Mouse (Mus musculus) embryonic facial prominence, embryonic 12.5 days (tissue): Measurements from ENCODE around the gene Uspl1. TPM values are rescaled to one million over a fixed set of nuclear protein-coding genes. Genes with fewer than 3 reads are reported as not detected.
A peak's percentile ranks its signal among the peaks of the same experiment; 100 is the strongest.

Source experiments
- ATAC-seq: fragments of 200-750 bp; cut with Nextera tagmentation; 2 replicates; pipeline ENCODE4 v1.8.0; 2017; ENCODE audit not compliant: insufficient number of reproducible peaks, insufficient read depth, low FRiP score, low TSS enrichment
- H3K27ac ChIP-seq: fragments of 300-500 bp; sonication (generic); 2 replicates; pipeline ENCODE4 v1.5.1; 2016; ENCODE audit warnings: mild to moderate bottlenecking
- H3K27me3 ChIP-seq: fragments of 300-500 bp; sonication (generic); 2 replicates; pipeline ENCODE4 v1.6.1; 2016; ENCODE audit warnings: mild to moderate bottlenecking, moderate library complexity
- H3K36me3 ChIP-seq: fragments of 300-500 bp; sonication (generic); 2 replicates; pipeline ENCODE4 v1.6.1; 2016; ENCODE audit warnings: mild to moderate bottlenecking
- H3K4me1 ChIP-seq: fragments of 300-500 bp; sonication (generic); 2 replicates; pipeline ENCODE4 v1.6.1; 2016
- H3K4me2 ChIP-seq: fragments of 300-500 bp; sonication (generic); replicated peaks from 2 replicates; pipeline ENCODE4 v1.6.1; 2016; ENCODE audit warnings: mild to moderate bottlenecking, moderate library complexity
- H3K4me3 ChIP-seq: fragments of 300-500 bp; sonication (generic); 2 replicates; pipeline ENCODE4 v1.5.1; 2016; ENCODE audit warnings: mild to moderate bottlenecking
- H3K9ac ChIP-seq: fragments of 300-500 bp; sonication (generic); 2 replicates; pipeline ENCODE4 v1.6.1; 2016; ENCODE audit warnings: mild to moderate bottlenecking, moderate library complexity
- H3K9me3 ChIP-seq: fragments of 300-500 bp; sonication (generic); 2 replicates; pipeline ENCODE4 v1.6.1; 2016; ENCODE audit warnings: mild to moderate bottlenecking, moderate library complexity
- WGBS: fragments of 180-500 bp; shearing (Covaris S2); methylation state at CpG from one replicate; pipeline ENCODE4 v1.1.7; 2016; 5-methylcytosine and 5-hydroxymethylcytosine counted together
- polyA plus RNA-seq: library from polyadenylated mRNA; unstranded; fragments of >200 nt; fragmentation: Nextera tagmentation; extraction: Ambion mirVana; gene quantifications from 2 replicates; pipeline ENCODE4 v1.2.1, GENCODE M21; 2016

Uspl1 gene
- polyA plus RNA-seq, 1 experiment from 2014 or later: 63.9 TPM

- WGBS: 83% methylated on average over 8 of the region's 8 CpGs
- Histone ChIP-seq H3K4me3 (no peak overlapping the region), H3K27me3 (no peaks in the 10 kb centered on the region), H3K4me1 (peaks cover 12% of the 10 kb centered on the region; the same call in 1 of the 2 replicates), H3K9ac (no peak overlapping the region), H3K36me3 (no peaks in the 10 kb centered on the region), H3K4me2 (no peak overlapping the region), H3K27ac (no peak overlapping the region), H3K9me3 (peaks cover 3% of the 10 kb centered on the region; the same call in 1 of the 2 replicates)
- no peak for ATAC-seq
These were observed 36.7 kb upstream of the Uspl1 start for GRCm38 (mm10) chr5:149147386-149148000.

DNA sequence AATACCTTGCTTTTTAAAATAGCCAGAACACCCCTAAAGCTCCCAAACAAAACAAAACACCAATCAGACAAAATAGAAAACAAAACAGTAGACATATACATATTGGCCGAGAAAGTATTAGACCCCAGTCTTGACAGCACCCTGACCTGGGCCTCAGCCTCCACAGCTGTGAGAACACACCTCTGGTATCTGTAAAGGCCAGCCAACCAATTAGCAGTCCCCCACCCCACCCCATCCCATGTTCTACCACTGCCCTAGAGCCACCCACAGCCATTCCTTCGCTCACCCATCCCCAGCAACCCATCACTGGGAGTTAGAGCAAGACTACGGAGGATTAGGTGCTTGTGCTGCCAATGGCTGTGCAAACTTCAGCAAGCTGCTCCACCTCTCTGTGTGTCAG lies 33.3 kb upstream of the Uspl1 start:
- Histone ChIP-seq H3K9me3 (peaks cover 3% of the 10 kb centered on the region; the same call in 1 of the 2 replicates), H3K4me2 (no peak overlapping the region), H3K4me3 (no peak overlapping the region), H3K4me1 (peaks cover 9% of the 10 kb centered on the region; the same call in 1 of the 2 replicates), H3K27ac (no peak overlapping the region), H3K27me3 (no peaks in the 10 kb centered on the region), H3K36me3 (no peaks in the 10 kb centered on the region), H3K9ac (no peak overlapping the region)
- no peak for ATAC-seq
- 94% methylated on average over 3 of the region's 3 CpGs for WGBS

GRCm38 (mm10) chr5:149152063-149152773 lies 31.9 kb upstream of the Uspl1 start:
- Histone ChIP-seq H3K4me2 (no peak overlapping the region; the same call in 1 of the 2 replicates), H3K27ac (peak overlapping the region; percentile 57), H3K4me3 (no peak overlapping the region), H3K27me3 (no peaks in the 10 kb centered on the region), H3K36me3 (no peaks in the 10 kb centered on the region), H3K4me1 (peaks cover 9% of the 10 kb centered on the region; the same call in 1 of the 2 replicates), H3K9me3 (peaks cover 3% of the 10 kb centered on the region; the same call in 1 of the 2 replicates), H3K9ac (no peak overlapping the region)
- ATAC-seq: peak; percentile 43; the same call in 1 of the 2 replicates
- 42% methylated on average over 13 of the region's 13 CpGs for WGBS

DNA sequence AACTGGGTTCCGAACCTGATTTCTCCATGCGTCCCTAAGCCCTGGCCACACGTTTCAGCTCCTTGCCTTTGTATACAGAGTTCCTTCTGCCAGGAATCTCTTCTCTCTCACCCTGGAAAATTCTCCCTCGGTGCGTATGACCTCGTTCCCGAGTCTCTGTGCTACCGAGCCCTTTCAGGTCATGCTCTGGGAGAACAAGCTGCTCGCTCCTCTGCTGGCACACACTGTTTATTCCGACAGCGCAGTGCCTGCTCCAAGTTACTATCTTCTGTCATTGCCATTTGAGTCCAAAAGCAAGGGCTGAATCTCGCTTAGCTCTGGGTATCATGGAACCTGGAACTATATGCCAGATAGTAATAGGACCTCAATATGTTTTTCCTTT lies 31.4 kb upstream of the Uspl1 start:
- Histone ChIP-seq H3K27me3 (no peaks in the 10 kb centered on the region), H3K4me3 (no peak overlapping the region), H3K4me1 (peaks cover 9% of the 10 kb centered on the region; the same call in 1 of the 2 replicates), H3K4me2 (no peak overlapping the region; the same call in 1 of the 2 replicates), H3K9me3 (peaks cover 3% of the 10 kb centered on the region; the same call in 1 of the 2 replicates), H3K36me3 (no peaks in the 10 kb centered on the region), H3K9ac (no peak overlapping the region), H3K27ac (peak overlapping the region; percentile 57)
- ATAC-seq: no peak
- 54% methylated on average over 12 of the region's 12 CpGs for WGBS

DNA sequence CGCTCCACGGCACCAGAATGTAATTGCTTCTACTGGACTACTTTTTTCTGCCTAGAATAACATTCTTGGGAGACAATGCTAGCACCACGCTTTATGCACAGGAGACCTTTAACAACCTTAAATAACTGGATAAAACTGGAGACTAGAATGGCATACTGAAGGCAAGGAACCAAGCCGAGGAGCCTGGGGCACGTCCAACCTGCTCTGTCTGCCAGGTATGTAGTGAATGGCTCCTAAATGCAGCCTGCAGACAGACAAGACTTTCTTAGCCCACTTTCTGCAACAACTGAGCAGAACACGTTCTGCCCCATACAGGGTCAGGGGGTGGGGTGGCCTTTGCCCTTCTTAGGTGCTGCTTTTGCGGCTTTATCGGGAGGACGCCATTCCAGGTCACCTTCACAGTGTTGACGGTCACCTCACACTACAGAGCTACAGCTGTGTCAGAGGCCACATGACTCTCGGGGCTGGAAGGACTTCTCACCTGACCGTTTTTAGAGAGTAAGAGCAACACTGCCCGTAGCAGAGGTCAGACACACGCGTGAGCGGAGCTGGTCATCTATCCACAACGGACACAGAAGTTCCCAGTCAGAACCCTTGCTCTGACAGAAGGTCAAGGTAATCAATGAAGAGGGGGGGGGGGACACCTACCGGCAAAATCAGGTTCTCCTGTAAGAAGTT lies 27.1 kb upstream of the Uspl1 start:
- H3K27me3 ChIP-seq: no peaks in the 10 kb centered on the region
- peaks cover 9% of the 10 kb centered on the region; the same call in 1 of the 2 replicates for H3K4me1 ChIP-seq
- H3K27ac ChIP-seq: no peak overlapping the region
- H3K36me3 ChIP-seq: no peaks in the 10 kb centered on the region
- no peak overlapping the region for H3K4me2 ChIP-seq
- no peak for ATAC-seq
- H3K4me3 ChIP-seq: no peak overlapping the region
- no peak overlapping the region for H3K9ac ChIP-seq
- H3K9me3 ChIP-seq: no peaks in the 10 kb centered on the region
- WGBS: 84% methylated on average over 18 of the region's 18 CpGs

- WGBS: 90% methylated on average over 6 of the region's 6 CpGs
- Histone ChIP-seq H3K36me3 (no peaks in the 10 kb centered on the region), H3K27me3 (no peaks in the 10 kb centered on the region), H3K4me3 (no peak overlapping the region), H3K4me1 (no peaks in the 10 kb centered on the region), H3K9ac (no peak overlapping the region), H3K9me3 (no peaks in the 10 kb centered on the region), H3K4me2 (no peak overlapping the region), H3K27ac (no peak overlapping the region)
- ATAC-seq: no peak
These were observed 25.1 kb upstream of the Uspl1 start for GRCm38 (mm10) chr5:149159021-149159420.

- no peak overlapping the region for H3K4me3 ChIP-seq
- 79% methylated on average over 4 of the region's 4 CpGs for WGBS
- H3K27ac ChIP-seq: no peak overlapping the region
- no peaks in the 10 kb centered on the region for H3K4me1 ChIP-seq
- no peak overlapping the region for H3K9ac ChIP-seq
- H3K27me3 ChIP-seq: no peaks in the 10 kb centered on the region
- no peak for ATAC-seq
- no peaks in the 10 kb centered on the region for H3K9me3 ChIP-seq
- H3K4me2 ChIP-seq: no peak overlapping the region
- no peaks in the 10 kb centered on the region for H3K36me3 ChIP-seq
These were observed 23.7 kb upstream of the Uspl1 start for GRCm38 (mm10) chr5:149160469-149160868.

DNA sequence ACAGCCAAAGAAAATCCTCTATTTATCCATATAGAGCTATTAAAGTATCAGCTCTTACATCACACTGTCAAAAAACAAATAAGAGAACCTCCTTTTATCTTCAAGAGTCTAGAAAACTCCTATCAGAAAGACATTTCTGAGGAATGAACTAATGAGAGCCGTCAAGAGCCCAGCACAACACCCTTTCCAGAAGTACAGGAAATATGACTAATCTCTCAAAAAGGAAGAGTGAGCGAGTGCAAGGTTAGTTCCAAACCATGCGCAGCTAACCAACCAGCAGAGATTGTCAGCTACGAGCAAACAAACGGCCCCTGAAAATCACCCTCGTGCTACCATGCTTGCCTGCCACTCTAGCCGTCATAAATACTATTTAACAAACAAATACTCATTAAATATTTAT lies 21.3 kb upstream of the Uspl1 start:
- Histone ChIP-seq H3K4me2 (no peak overlapping the region), H3K9ac (no peak overlapping the region), H3K4me1 (no peaks in the 10 kb centered on the region), H3K9me3 (no peaks in the 10 kb centered on the region), H3K27ac (no peak overlapping the region), H3K27me3 (no peaks in the 10 kb centered on the region), H3K4me3 (no peak overlapping the region), H3K36me3 (no peaks in the 10 kb centered on the region)
- ATAC-seq: no peak
- 78% methylated on average over 7 of the region's 7 CpGs for WGBS

GRCm38 (mm10) chr5:149164881-149165280 lies 19.3 kb upstream of the Uspl1 start:
- Histone ChIP-seq H3K4me1 (no peaks in the 10 kb centered on the region), H3K36me3 (no peaks in the 10 kb centered on the region), H3K4me2 (no peak overlapping the region), H3K27me3 (no peaks in the 10 kb centered on the region), H3K4me3 (no peak overlapping the region), H3K9ac (no peak overlapping the region), H3K27ac (no peak overlapping the region), H3K9me3 (no peaks in the 10 kb centered on the region)
- WGBS: 33% methylated on average over 7 of the region's 7 CpGs
- no peak for ATAC-seq

DNA sequence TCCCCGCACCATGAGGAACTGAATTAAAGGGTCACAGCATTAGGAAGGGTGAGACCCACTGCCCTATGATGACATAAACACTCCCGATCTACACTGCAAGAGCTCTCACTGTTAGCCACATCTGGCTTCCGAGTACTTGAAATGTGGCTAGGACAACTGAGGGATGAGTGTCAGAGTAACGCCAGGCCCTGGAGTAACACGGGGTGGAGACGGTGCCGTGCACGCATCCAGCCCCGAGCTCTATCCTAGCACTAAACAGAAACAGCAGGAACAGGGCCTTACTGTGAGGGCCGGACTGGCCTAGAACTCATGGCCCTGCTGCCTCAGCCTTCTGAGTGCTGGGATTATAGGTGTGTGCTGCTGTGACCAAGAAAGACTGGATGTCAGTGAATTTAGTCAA lies 18.1 kb upstream of the Uspl1 start:
- Histone ChIP-seq H3K9ac (no peak overlapping the region), H3K27ac (no peak overlapping the region), H3K36me3 (no peaks in the 10 kb centered on the region), H3K4me2 (no peak overlapping the region), H3K4me3 (no peak overlapping the region), H3K9me3 (no peaks in the 10 kb centered on the region), H3K27me3 (no peaks in the 10 kb centered on the region), H3K4me1 (no peaks in the 10 kb centered on the region)
- 86% methylated on average over 10 of the region's 10 CpGs for WGBS
- ATAC-seq: no peak

DNA sequence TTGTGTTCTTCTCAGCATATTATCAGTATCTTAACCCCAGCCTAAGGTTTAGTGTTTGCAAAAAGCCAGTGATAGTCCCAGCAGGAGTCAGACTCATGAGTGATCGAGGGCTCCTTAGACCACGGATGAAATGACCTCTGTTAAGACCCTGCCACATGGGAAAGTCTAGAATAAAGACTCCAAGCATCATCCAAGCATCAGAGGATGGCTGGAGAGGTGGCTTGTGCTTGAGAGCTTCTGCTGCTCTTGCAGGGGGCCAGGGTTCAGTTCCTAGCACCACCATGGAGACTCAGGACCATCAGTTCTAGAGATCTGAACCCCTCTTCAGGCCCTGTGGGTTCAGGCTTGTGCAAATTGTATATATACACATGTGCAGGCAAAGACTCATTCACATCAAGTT lies 16.1 kb upstream of the Uspl1 start:
- no peaks in the 10 kb centered on the region for H3K27me3 ChIP-seq
- no peak overlapping the region for H3K27ac ChIP-seq
- H3K36me3 ChIP-seq: no peaks in the 10 kb centered on the region
- H3K9me3 ChIP-seq: no peaks in the 10 kb centered on the region
- no peaks in the 10 kb centered on the region for H3K4me1 ChIP-seq
- ATAC-seq: no peak
- H3K4me3 ChIP-seq: no peak overlapping the region
- WGBS: 80% methylated on average over 2 of the region's 2 CpGs
- H3K9ac ChIP-seq: no peak overlapping the region
- H3K4me2 ChIP-seq: no peak overlapping the region

DNA sequence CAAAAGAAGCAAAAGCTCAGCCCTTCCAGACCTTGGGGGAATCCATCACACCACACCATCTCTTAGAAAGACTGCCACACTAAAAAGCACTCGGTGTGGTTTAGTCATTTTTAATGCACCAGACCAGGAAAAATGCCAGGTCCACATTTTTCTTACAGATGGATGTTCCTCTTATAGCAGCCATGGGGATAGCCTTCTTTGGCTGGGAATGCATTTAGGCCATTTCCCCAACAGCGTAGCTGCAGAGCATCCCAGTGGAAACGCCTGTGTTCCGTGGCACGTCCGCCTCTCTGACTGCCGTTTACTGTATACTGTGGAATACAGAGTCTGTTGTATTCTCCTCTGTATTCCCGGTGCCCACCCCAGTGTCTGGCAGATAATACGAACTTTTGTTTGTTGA lies 15.3 kb upstream of the Uspl1 start:
- Histone ChIP-seq H3K27ac (no peak overlapping the region), H3K36me3 (no peaks in the 10 kb centered on the region), H3K27me3 (no peaks in the 10 kb centered on the region), H3K4me2 (no peak overlapping the region), H3K9me3 (no peaks in the 10 kb centered on the region), H3K9ac (no peak overlapping the region), H3K4me3 (no peak overlapping the region), H3K4me1 (no peaks in the 10 kb centered on the region)
- WGBS: 87% methylated on average over 9 of the region's 9 CpGs
- no peak for ATAC-seq
